In the genomic region with DNA sequence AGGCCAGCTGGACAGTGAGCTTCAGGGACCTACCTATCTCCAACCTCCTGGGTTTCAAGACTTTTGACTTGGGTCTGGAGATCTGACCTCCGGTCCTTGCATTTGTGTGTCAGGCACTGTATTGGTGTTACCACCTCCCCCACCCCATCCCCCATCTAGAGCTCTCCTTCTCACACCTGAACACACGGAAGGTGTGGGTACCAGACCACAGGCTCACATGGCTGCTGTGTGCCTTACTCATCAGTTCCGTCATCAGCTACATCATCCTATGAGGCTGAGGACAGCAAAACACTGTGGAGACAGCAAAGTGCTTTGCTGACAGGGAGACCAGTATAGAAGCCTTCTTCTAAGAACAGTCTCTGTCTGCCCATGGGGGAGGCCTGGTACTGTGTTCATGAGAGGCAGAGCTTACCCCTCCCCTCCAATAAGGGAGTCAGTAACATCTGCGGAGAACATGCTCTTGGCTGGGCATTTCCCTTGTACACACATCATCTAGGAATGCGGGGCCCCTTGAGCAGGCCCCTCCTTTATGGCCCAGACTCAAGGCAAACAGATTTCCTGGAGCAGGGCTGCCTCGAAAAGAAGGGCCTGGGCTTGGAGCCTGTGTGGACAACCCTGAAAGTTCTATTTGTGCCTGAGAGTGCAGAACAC, we compare ENCODE assay signal across 9 mouse cellular contexts. TPM values are rescaled to one million over a fixed set of nuclear protein-coding genes. Genes with fewer than 3 reads are reported as not detected.
DNase-seq lines count a peak whose midpoint lies in the region; ATAC-seq and TF ChIP-seq lines count a peak whose summit lies in the region.
"Had no signal": no experiment of that assay in that cellular context is flagged by ENCODE, and none has a peak within 500 bp of the region (broad histone marks: within the 10 kb centered on the region; RNA-seq: fewer than 3 reads in every experiment).

No protein-coding gene starts in this region.

- peak; percentile 76; the same call in 1 of the 2 replicates for ATAC-seq in kidney, postnatal 0 days (replicated peaks; ENCODE audit: low FRiP score, low read depth)

- 50% methylated on average over 6 of the region's 6 CpGs for WGBS in kidney, postnatal 0 days

- DNase-seq in urinary bladder, postnatal 14 days (ENCODE audit: low spot score): peak; percentile 78
- DNase-seq in urinary bladder, adult 2 months (ENCODE audit: low spot score): no peak
- DNase-seq in heart, adult 8-10 months (ENCODE audit: low spot score): peak; percentile 64
- DNase-seq in kidney, postnatal 0 days (ENCODE audit: low spot score): peak; percentile 90
- peak; percentile 17 to 26 for DNase-seq in natural killer cell, adult 2 months (ENCODE audit: low spot score in 2 of 2)
- no peak for DNase-seq in spleen, adult 18-20 months
- DNase-seq in spleen, adult 12 weeks (ENCODE audit: low spot score): no peak
- no peak for DNase-seq in retina, postnatal 1 day

- H3K4me2 ChIP-seq in kidney, postnatal 0 days (ENCODE audit: low read length): no peak overlapping the region

- H3K9ac ChIP-seq in kidney, postnatal 0 days (ENCODE audit: low read depth, low read length): no peak overlapping the region
- H3K9ac ChIP-seq: liver, embryonic 14.5 days had no signal

- no peak overlapping the region for H3K4me3 ChIP-seq in kidney, postnatal 0 days (replicated peaks; ENCODE audit: low read depth, low read length)

- H3K36me3 ChIP-seq in kidney, postnatal 0 days (ENCODE audit: insufficient read depth, low read length): no peaks in the 10 kb centered on the region

- H3K27me3 ChIP-seq in kidney, postnatal 0 days (ENCODE audit: insufficient read depth, low read length): no peaks in the 10 kb centered on the region

- H3K4me1 ChIP-seq in kidney, postnatal 0 days (replicated peaks; ENCODE audit: insufficient read depth, low read length): no peaks in the 10 kb centered on the region

- TF ChIP-seq CTCF in kidney, postnatal 0 days (IDR thresholded peaks at IDR 0.05; ENCODE audit: low read depth): no peak

- H3K9me3 ChIP-seq in kidney, postnatal 0 days (replicated peaks; ENCODE audit: low read length): 0 out of 2 replicates have a peak, but pooled peaks cover 2% of the 10 kb centered on the region

- H3K27ac ChIP-seq in kidney, postnatal 0 days: peak overlapping the region; percentile 69; the same call in 1 of the 2 replicates
- H3K27ac ChIP-seq: liver, embryonic 14.5 days had no signal

RNA-seq across cellular contexts. Expression of a gene that starts 19.6 kb away (rescaled TPM):
- 18.7 and 21.2 TPM in 2 replicates for polyA plus RNA-seq in urinary bladder, adult 2 months (2012; rRNA removed)
- total RNA-seq in heart, adult 8-10 months (2022): 1 to 10 TPM; 3.0 to 4.4 (median 3.7) TPM
- 28.8 TPM in 2 replicates for polyA plus RNA-seq in kidney, postnatal 0 days (2015; fragmentation: Nextera tagmentation; extraction: Ambion mirVana)

Comparison
In these comparisons a context has a peak if more than half of its experiments do, and no peak if none do; other contexts are left out.
1. DNase-seq: peak in urinary bladder, postnatal 14 days (single experiment), heart, adult 8-10 months (single experiment), kidney, postnatal 0 days (single experiment) and natural killer cell, adult 2 months (2 of 2); none in urinary bladder, adult 2 months (single experiment), spleen, adult 18-20 months (0 of 2), spleen, adult 12 weeks (single experiment) and retina, postnatal 1 day (single experiment).